Mouse (Mus musculus) CD8-positive naive resting alpha-beta T cell, adult 2 months (primary cell): ENCODE data around the gene Dnajc10.

Experiments used
- DNase-seq, 2 experiments: peaks; one replicate each; pipeline ENCODE4 v3.0.0; 2022; ENCODE audit warnings: low read depth in 2 of 2, low spot score in 2 of 2

Gene Dnajc10

DNA sequence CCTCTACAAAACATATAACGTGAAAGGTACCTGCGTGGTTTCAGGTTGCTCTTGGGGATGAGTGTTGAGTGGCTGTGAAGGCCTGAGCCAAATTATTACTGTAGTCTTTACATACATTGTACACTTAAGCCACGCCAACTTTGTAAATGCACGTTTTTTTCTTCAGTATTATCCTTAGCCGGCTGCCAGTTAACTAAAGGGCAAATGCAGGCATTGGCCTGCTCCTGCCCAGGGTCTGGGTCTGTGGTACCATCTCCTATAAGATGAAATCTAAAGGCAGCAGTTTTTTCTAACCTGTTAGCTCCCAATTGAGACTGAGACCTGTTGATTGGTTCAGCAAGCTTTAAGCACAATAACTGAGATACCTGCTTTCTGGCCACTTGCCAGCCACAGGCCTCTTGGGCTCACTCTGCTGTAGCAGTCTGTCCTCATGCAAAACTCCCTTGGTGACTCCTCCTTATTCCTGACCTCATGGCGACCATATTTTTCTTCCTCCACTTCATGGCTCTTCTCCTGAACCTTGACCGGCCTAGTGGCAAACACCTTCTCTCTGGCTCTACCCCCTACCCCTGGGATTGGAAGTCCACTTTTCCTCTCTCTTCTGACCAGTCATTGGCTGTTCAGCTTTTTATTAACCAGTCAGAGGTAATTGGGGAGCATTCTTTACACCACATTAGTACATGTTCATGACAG, 13.8 kb downstream of the Dnajc10 start:
- DNase-seq, result no peak

DNA sequence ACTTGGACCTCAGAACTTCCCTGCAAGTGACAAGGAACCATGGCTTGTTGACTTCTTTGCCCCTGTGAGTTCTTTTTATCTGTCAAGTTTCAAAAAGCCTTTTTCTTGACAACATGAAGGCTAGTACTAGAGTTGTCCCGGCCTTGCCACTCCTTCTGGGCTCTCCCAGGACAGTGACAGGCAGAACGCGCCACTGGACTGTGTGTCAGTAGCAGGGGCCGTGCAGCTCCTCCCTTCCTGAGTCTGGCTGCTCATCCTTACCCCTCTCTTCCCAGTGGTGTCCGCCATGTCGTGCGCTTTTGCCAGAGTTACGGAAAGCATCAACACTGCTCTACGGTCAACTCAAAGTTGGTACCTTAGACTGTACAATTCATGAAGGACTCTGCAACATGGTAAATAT, 25.3 kb downstream of the Dnajc10 start:
- DNase-seq, result no peak

DNA sequence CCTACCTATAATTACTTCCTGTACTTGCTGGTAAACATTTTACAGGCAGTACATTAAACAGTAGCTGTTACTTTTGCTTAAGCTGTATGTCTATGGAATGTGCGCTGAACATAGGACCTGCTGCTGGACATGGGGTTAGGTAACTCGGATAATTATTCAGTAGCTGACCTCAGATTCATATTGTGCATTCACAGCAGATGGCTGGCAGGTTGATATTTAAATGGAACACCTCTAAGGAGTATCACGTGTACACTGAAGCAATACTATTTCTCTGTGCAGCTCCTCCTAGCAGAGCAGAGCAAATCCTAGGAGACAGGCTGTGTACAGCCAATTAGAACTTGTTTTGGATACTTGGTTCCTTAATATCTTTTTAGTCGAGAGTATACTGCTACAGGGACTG, 39.3 kb downstream of the Dnajc10 start:
- no peak for DNase-seq

DNA sequence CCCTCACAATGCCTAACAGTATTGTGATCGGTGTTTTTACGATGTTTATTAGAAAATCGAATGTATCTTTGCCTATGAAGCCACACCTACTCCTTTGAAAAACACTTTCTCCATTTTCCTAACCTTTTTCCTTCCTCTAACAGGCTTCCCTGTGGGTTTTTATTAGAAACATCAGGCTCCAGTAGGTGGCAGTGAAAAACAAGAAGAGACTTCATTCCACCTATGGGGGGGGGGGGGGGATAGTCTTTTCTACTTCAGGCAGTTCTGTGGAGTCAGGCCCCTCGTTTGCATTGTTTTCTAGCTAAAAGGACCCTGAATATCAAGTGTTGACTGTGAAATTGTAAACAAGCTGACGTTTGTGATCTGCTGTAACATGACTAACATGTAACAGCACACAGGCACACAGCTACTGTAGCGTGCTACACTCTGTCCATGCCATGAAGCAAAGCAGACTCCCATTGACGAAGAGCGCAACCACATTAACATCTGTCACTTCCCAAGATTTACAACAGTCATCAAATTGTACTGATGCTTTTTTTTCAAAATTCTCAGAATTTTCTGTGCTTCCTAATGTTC, 41.5 kb downstream of the Dnajc10 start:
- DNase-seq, result no peak

DNA sequence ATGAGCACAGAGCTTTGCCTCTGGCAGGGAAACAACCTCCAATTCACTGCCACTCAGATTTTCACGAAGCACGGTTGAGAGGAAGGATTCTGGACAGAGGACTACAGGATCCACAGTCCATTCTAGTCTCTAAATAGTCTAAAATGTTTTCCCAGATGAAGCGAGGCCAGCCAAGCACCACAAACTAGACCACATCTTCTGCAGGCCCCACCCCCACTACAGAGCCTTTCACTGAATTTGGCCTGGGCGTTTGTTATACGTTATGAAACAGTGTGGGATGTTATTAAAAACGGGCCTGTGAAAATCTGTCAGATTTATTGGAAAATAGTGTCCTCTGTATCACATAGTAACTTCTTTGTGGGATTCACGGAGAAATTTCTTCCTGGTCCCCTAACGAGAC, 56.2 kb downstream of the Dnajc10 start:
- no peak for DNase-seq

DNA sequence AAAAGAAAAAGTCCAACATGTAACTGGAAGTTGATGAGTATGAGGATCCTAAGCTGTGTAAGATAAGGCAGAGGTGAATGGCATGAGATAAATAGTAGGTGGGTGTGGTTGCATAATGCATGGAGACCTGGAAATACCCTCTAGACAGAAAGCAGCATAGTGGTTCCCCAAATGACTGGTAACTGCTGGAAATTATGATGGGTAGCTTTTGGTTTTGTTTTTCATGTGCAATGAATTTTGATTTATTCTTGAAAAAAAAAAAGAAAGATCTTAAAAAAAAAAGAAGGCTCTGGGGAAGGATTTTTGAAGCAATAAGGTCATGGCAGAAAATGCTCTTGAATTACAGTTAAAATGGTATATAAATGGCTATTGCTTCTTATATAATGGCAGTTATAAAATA, 59.6 kb downstream of the Dnajc10 start:
- DNase-seq, result no peak

DNA sequence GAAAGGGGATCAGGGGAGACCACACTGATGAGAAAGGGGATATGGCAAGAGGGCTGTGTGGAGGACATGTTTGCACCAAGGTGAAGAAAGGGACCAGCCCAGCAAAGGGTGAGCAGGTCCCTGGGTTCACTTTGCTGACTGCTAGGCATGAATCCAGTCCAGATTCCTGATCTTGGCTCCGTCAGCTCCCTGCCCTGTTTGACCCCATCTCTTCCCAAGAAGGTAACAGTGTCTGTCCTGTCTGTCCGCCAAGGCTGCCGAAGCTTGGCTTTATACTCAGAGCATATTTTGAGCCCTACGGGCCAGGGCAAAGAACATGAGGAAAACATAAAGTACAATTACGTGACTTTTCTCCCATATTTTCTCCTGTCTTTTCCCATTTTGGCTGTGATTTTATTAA, 64.6 kb downstream of the Dnajc10 start:
- DNase-seq, result no peak

DNA sequence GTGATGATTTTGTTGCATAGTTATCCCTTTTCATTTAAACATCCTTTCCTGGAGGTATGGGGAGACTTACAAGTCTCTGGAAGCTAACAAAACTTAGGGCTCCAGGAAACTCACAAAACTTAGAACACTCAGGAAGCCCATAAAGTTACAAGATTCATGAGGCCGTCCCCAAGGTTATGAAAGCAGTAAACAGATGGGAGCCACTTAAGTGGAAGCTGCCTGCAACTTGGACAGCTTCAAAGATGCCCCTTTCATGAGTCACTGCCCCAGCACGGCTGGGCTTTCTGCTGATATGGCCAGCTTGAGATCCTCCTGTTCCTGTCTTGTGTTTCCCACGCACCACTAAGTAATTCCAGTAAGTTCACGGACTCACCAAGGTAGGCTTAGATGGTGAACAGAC, 69.2 kb downstream of the Dnajc10 start:
- no peak for DNase-seq

DNA sequence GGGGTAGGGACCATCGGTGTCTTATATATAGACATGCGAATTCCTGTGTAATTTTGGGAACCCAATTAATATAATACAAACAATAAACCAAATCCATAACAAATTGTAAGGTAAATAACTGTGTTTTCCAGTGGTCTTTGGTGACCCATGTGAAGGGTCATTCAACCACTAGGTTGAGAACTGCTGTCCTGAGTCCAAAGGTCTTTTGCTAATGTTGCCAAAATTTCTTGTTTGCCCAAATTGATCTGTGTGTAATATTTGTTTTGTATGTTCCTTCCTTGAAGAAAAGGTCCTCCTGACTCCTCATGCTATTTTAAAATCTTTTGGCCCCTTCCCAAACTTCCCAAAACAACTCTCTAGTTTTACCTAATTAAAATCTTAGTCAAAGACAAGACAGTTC, 71.0 kb downstream of the Dnajc10 start:
- no peak for DNase-seq

DNA sequence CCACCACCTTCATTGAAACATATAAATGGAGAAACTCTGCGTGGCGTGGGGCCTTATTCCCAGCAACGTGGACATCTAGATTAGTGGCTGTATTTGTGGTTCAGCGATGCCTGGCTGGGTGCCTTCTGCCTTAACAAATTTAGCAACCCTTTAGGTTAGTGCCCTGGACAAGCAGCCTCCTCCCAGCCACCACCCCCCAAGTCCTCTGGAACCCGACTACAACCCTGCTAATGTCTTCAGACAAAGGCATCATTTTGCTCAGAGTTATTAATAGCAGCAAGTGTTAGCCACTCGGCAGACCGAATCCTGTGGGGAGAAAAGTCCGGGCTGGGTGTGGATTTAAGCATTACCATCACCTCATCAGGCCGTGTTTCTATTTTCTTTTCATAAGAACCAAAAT, 72.4 kb downstream of the Dnajc10 start:
- no peak for DNase-seq

DNA sequence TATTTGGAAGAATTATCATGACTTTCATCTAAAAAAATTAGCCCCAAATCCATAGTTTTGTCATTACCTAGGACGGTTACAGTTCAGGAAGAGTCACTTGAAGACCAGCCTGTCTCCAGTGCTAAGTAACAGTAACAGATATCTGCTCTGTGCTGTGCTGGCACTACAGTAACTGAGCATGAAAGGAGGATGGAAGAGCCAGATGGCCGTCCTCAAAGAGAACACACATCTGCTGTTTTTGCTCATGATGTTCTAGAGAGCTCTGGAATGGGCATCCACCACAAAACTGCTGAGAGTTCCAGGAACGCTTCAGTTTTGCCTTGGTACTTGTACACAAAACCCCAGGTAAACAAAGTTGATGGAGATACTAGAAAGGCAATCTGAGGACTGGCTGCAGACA, 73.1 kb downstream of the Dnajc10 start:
- no peak for DNase-seq

DNA sequence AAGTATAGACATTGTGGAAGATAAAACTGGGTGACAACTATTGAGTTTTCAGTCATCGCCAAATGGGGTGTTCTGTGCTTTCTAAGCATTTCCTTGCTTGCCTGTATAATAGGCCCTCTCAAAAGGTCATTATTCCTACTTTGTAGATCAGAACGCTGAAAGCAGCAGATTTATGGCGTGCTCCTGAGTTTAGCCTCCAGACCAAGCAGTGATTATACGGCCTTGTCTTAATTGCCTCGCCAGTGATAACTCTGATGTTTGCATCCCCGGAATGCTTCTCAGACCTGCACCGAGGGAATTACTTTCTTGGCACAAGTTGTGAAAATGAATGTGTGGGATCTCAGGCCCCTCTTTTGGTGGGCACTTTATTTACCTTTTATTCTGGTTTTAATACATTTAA, 80.8 kb downstream of the Dnajc10 start:
- DNase-seq, result no peak

DNA sequence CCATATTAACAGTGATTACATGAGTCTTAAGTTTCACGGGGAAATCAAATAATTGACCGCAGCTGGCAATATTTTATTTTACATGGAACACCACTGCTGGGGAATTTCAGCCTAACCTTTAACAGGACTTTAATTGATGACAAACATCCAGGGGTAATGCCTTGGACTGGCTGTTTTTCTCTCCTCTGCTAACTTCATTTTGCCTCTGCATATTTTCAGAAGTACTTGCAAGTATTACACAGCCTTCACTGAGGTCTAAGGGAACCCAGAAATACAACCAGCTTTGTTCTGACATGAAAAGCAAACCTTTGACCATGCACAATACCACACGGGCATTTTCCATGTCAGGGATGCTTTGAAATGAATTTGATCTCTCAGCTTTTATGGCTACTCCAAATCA, 81.6 kb downstream of the Dnajc10 start:
- no peak for DNase-seq

DNA sequence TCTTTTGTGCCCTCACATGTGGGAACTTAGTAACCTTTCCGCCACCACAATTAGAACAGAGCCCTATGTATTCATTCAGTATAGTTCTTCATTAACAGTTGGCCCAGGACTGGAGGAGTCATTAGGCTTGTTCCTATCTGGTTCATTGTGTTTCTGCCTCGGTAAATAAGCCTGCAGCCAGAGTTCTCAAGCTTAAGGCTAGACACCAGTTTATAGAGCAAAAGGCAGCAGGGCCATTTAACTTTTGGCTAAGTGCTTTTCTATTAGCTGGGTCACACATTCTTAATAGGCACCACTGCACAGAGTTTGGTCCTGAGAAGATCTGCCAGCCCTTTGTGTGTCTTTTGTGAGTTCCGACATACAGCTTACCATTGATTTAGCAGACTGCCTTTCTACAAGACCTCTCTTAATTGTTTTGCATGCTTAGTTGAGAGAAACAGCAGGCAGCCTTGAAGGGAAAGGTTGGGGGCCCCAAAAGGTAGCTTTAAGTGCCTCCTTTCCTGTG, 83.4 kb downstream of the Dnajc10 start:
- no peak for DNase-seq
